Mouse (Mus musculus) cerebellum, adult 2 months (tissue): ENCODE data around the gene Sgms1. TPM values are rescaled to one million over a fixed set of nuclear protein-coding genes. Genes with fewer than 3 reads are reported as not detected.
A peak's percentile ranks its signal among the peaks of the same experiment; 100 is the strongest.

Experiments used
- DNase-seq, 2 experiments: peaks; one replicate each; pipeline ENCODE4 v3.0.0; 2021
- H3K27ac ChIP-seq: fragments of 200-500 bp; 2 replicates; pipeline ENCODE4 v1.5.1; 2012; ENCODE audit warnings: low read length, control low read depth, inconsistent platforms; ENCODE audit not compliant: insufficient read depth
- H3K27me3 ChIP-seq: fragments of 200-500 bp; 2 replicates; pipeline ENCODE4 v1.6.1; 2012; ENCODE audit warnings: inconsistent platforms, mild to moderate bottlenecking, low read length, moderate library complexity; ENCODE audit not compliant: control insufficient read depth, insufficient read depth
- H3K4me1 ChIP-seq: fragments of 200-500 bp; 2 replicates; pipeline ENCODE4 v1.6.1; 2011; ENCODE audit warnings: low read length; ENCODE audit not compliant: control insufficient read depth, insufficient read depth
- H3K4me3 ChIP-seq: fragments of 200-500 bp; replicated peaks from 2 replicates; pipeline ENCODE3; 2011; ENCODE audit warnings: mild to moderate bottlenecking, low read depth, low read length, control low read depth; ENCODE audit not compliant: insufficient read depth
- CTCF ChIP-seq: fragments of 200-500 bp; IDR thresholded peaks from 2 replicates; pipeline ENCODE4 v1.5.1; 2011; ENCODE audit warnings: low read depth, mild to moderate bottlenecking, control low read depth, low read length, moderate library complexity, borderline replicate concordance; ENCODE audit not compliant: insufficient read depth
- POLR2A ChIP-seq: fragments of 200-500 bp; IDR thresholded peaks from 2 replicates; pipeline ENCODE4 v1.6.1; 2011; ENCODE audit warnings: low read length, control low read depth, borderline replicate concordance; ENCODE audit not compliant: insufficient read depth
- WGBS: fragments of 180-500 bp; shearing (Covaris S2); methylation state at CpG from one replicate; pipeline ENCODE4 v1.1.7; 2018; 5-methylcytosine and 5-hydroxymethylcytosine counted together
- polyA plus RNA-seq: library from polyadenylated mRNA; depleted of rRNA; stranded (reverse); fragments of >200 nt; gene quantifications from 2 replicates; pipeline ENCODE4 v1.2.3, GENCODE M21; 2012

Sgms1 gene
- polyA plus RNA-seq, 1 experiment: 34.7 TPM

GRCm38 (mm10) chr19:32291130-32291529 is 98.4 kb downstream of the Sgms1 start:
- H3K27me3 ChIP-seq: no peaks in the 10 kb centered on the region
- H3K4me3 ChIP-seq: no peak overlapping the region
- DNase-seq: no peak
- H3K4me1 ChIP-seq: peaks cover 14% of the 10 kb centered on the region
- 90% methylated on average over 5 of the region's 5 CpGs for WGBS
- TF ChIP-seq CTCF (no peak), POLR2A (no peak)
- no peak overlapping the region for H3K27ac ChIP-seq

GRCm38 (mm10) chr19:32288895-32289294 is 100.6 kb downstream of the Sgms1 start:
- H3K27me3 ChIP-seq: no peaks in the 10 kb centered on the region
- WGBS: 65% methylated on average over 5 of the region's 5 CpGs
- TF ChIP-seq POLR2A (no peak), CTCF (no peak)
- H3K4me3 ChIP-seq: no peak overlapping the region
- H3K27ac ChIP-seq: no peak overlapping the region
- H3K4me1 ChIP-seq: peaks cover 14% of the 10 kb centered on the region
- no peak for DNase-seq

- Histone ChIP-seq H3K4me3 (no peak overlapping the region), H3K27ac (no peak overlapping the region), H3K27me3 (no peaks in the 10 kb centered on the region), H3K4me1 (peaks cover 11% of the 10 kb centered on the region)
- DNase-seq: no peak
- no peak for TF ChIP-seq POLR2A
- TF ChIP-seq CTCF: no peak
- WGBS: 88% methylated on average over 3 of the region's 3 CpGs
These were observed 101.7 kb downstream of the Sgms1 start for GRCm38 (mm10) chr19:32287839-32288238.

- H3K27me3 ChIP-seq: no peaks in the 10 kb centered on the region
- H3K27ac ChIP-seq: no peak overlapping the region
- peaks cover 3% of the 10 kb centered on the region; the same call in 1 of the 2 replicates for H3K4me1 ChIP-seq
- no peak overlapping the region for H3K4me3 ChIP-seq
- WGBS: 91% methylated on average over 3 of the region's 3 CpGs
- DNase-seq: no peak
- TF ChIP-seq POLR2A: no peak
- no peak for TF ChIP-seq CTCF
These were observed 104.1 kb downstream of the Sgms1 start for GRCm38 (mm10) chr19:32285455-32285831.

GRCm38 (mm10) chr19:32284681-32285454 is 104.6 kb downstream of the Sgms1 start:
- no peak overlapping the region for H3K4me3 ChIP-seq
- TF ChIP-seq CTCF (no peak), POLR2A (no peak)
- H3K27ac ChIP-seq: no peak overlapping the region
- 93% methylated on average over 5 of the region's 5 CpGs for WGBS
- H3K4me1 ChIP-seq: peaks cover 3% of the 10 kb centered on the region; the same call in 1 of the 2 replicates
- DNase-seq: no peak
- H3K27me3 ChIP-seq: no peaks in the 10 kb centered on the region

GRCm38 (mm10) chr19:32281917-32282316 is 107.6 kb downstream of the Sgms1 start:
- WGBS: 76% methylated on average over 4 of the region's 4 CpGs
- Histone ChIP-seq H3K27ac (no peak overlapping the region), H3K27me3 (no peaks in the 10 kb centered on the region), H3K4me3 (no peak overlapping the region), H3K4me1 (peaks cover 3% of the 10 kb centered on the region; the same call in 1 of the 2 replicates)
- TF ChIP-seq CTCF (no peak), POLR2A (no peak)
- DNase-seq: no peak

GRCm38 (mm10) chr19:32280380-32280779 is 109.1 kb downstream of the Sgms1 start:
- Histone ChIP-seq H3K27ac (peak overlapping the region; percentile 3; the same call in 1 of the 2 replicates), H3K4me1 (peaks cover 13% of the 10 kb centered on the region), H3K4me3 (no peak overlapping the region), H3K27me3 (no peaks in the 10 kb centered on the region)
- 35% methylated on average over 4 of the region's 4 CpGs for WGBS
- TF ChIP-seq POLR2A: no peak
- TF ChIP-seq CTCF: no peak
- peak in 1 of 2 experiments; percentile 33 for DNase-seq

GRCm38 (mm10) chr19:32279400-32279799 is 110.1 kb downstream of the Sgms1 start:
- no peak for TF ChIP-seq POLR2A
- TF ChIP-seq CTCF: no peak
- WGBS: 94% methylated on average over 6 of the region's 6 CpGs
- no peak overlapping the region for H3K27ac ChIP-seq
- no peak overlapping the region for H3K4me3 ChIP-seq
- peaks cover 13% of the 10 kb centered on the region for H3K4me1 ChIP-seq
- DNase-seq: no peak
- H3K27me3 ChIP-seq: no peaks in the 10 kb centered on the region
